Mouse (Mus musculus) kidney, postnatal 4 days (tissue): ENCODE results near the gene 1700034J05Rik.

Experiments used
- DNase-seq, 2 experiments: peaks; one replicate each; pipeline ENCODE4 v3.0.0; 2021; ENCODE audit warnings: mixed read lengths in 2 of 2

The 1700034J05Rik gene

GRCm38 (mm10) chr6:146954258-146954657 is at the start of gene 1700034J05Rik:
Gene 1700034J05Rik, minus strand, starts transcription at chr6:146954422.
- DNase-seq = no peak

- no peak for DNase-seq
These were observed 45.5 kb upstream of the 1700034J05Rik start for GRCm38 (mm10) chr6:146999755-147000154.

GRCm38 (mm10) chr6:146999302-146999701 is 45.1 kb upstream of the 1700034J05Rik start:
- no peak for DNase-seq

GRCm38 (mm10) chr6:146998710-146999109 is 44.5 kb upstream of the 1700034J05Rik start:
- no peak for DNase-seq

- DNase-seq = no peak
These were observed 42.8 kb upstream of the 1700034J05Rik start for GRCm38 (mm10) chr6:146997006-146997405.

GRCm38 (mm10) chr6:146995878-146996277 is 41.7 kb upstream of the 1700034J05Rik start:
- no peak for DNase-seq

- no peak for DNase-seq
These were observed 41.2 kb upstream of the 1700034J05Rik start for GRCm38 (mm10) chr6:146995391-146995790.

GRCm38 (mm10) chr6:146994236-146994635 is 40.0 kb upstream of the 1700034J05Rik start:
- DNase-seq = peak; percentile 75 to 77

GRCm38 (mm10) chr6:146984569-146984968 is 30.3 kb upstream of the 1700034J05Rik start:
- DNase-seq = no peak

- no peak for DNase-seq
These were observed 27.1 kb upstream of the 1700034J05Rik start for GRCm38 (mm10) chr6:146981249-146981835.

GRCm38 (mm10) chr6:146979953-146980352 is 25.7 kb upstream of the 1700034J05Rik start:
- DNase-seq = peak; percentile 9 to 32

- peak; percentile 22 to 34 for DNase-seq
These were observed 25.0 kb upstream of the 1700034J05Rik start for GRCm38 (mm10) chr6:146979115-146979744.

GRCm38 (mm10) chr6:146978691-146979114 is 24.5 kb upstream of the 1700034J05Rik start:
- DNase-seq = peak; percentile 27 to 54

- DNase-seq = no peak
These were observed 22.2 kb upstream of the 1700034J05Rik start for GRCm38 (mm10) chr6:146976446-146976845.

GRCm38 (mm10) chr6:146973830-146974229 is 19.6 kb upstream of the 1700034J05Rik start:
- DNase-seq = no peak

- DNase-seq = no peak
These were observed 19.2 kb upstream of the 1700034J05Rik start for GRCm38 (mm10) chr6:146973406-146973805.

- DNase-seq = no peak
These were observed 18.5 kb upstream of the 1700034J05Rik start for GRCm38 (mm10) chr6:146972740-146973139.

- no peak for DNase-seq
These were observed 17.8 kb upstream of the 1700034J05Rik start for GRCm38 (mm10) chr6:146972009-146972408.

- no peak for DNase-seq
These were observed 17.1 kb upstream of the 1700034J05Rik start for GRCm38 (mm10) chr6:146971366-146971765.

- DNase-seq = no peak
These were observed 16.6 kb upstream of the 1700034J05Rik start for GRCm38 (mm10) chr6:146970811-146971210.

- no peak for DNase-seq
These were observed 13.6 kb upstream of the 1700034J05Rik start for GRCm38 (mm10) chr6:146967836-146968235.

- peak in 1 of 2 experiments; percentile 41 for DNase-seq
These were observed 12.3 kb upstream of the 1700034J05Rik start for GRCm38 (mm10) chr6:146966446-146967019.

GRCm38 (mm10) chr6:146965139-146965772 is 11.0 kb upstream of the 1700034J05Rik start:
- no peak for DNase-seq
